Mouse (Mus musculus): Measurements from ENCODE around the gene Hmg20b. TPM values are rescaled to one million over a fixed set of nuclear protein-coding genes. Genes with fewer than 3 reads are reported as not detected.

The Hmg20b gene
- total and polyA plus RNA-seq, 3 experiments, result 7.9 to 39.6 (median 18.7) TPM

GRCm38 (mm10) chr10:81395865-81396264 lies 45.6 kb upstream of the Hmg20b start:
- in situ Hi-C loops (cut with MboI; ENCODE audit: low pct_ligation_motif_present, low pct_unique_long_range_greater_than_20kb, low sequenced_read_pairs), result no loop called here
- H3K27me3 ChIP-seq (replicated peaks), result no peaks in the 10 kb centered on the region
- no peak for DNase-seq (ENCODE audit: extremely low read depth)
- no peaks in the 10 kb centered on the region for H3K9me3 ChIP-seq (replicated peaks; ENCODE audit: low read length)
- TF ChIP-seq SMC3 (IDR thresholded peaks at IDR 0.05; ENCODE audit: low read depth, low read length), result no peak
- TF ChIP-seq E2F4 (IDR thresholded peaks at IDR 0.05; ENCODE audit: insufficient replicate concordance, low read depth, low read length), result no peak
- TF ChIP-seq ZKSCAN1 (IDR thresholded peaks at IDR 0.05; ENCODE audit: borderline replicate concordance, low read depth, low read length), result no peak
- TF ChIP-seq ZC3H11A (IDR thresholded peaks at IDR 0.05; ENCODE audit: low read depth, low read length), result no peak
- no peak for TF ChIP-seq TCF12 (IDR thresholded peaks at IDR 0.05; ENCODE audit: low read depth, low read length)
- TF ChIP-seq TBP (conservative IDR thresholded peaks at IDR 0.05; ENCODE audit: low read depth, low read length), result no peak
- TF ChIP-seq PAX5 (IDR thresholded peaks at IDR 0.05; ENCODE audit: low read length), result no peak
- no peak for TF ChIP-seq HCFC1 (IDR thresholded peaks at IDR 0.05; ENCODE audit: low read depth, low read length)
- H3K4me1 ChIP-seq (ENCODE audit: control insufficient read depth in 1 of 2, insufficient read depth in 2 of 2), result no peaks in the 10 kb centered on the region
- H3K4me2 ChIP-seq (ENCODE audit: insufficient read depth, low read depth, poor library complexity, severe bottlenecking), result no peak overlapping the region
- no peak overlapping the region for H3K4me3 ChIP-seq (replicated peaks in 1 of 3; ENCODE audit: low read depth in 2 of 3, low read length in 2 of 3, poor library complexity in 1 of 3)
- no peak overlapping the region for H3K9ac ChIP-seq (ENCODE audit: insufficient read depth, low read depth)
- H3K79me2 ChIP-seq (replicated peaks; ENCODE audit: control insufficient read depth, extremely low read depth, insufficient read depth, poor library complexity, severe bottlenecking), result no peaks in the 10 kb centered on the region
- no peak overlapping the region for H3K27ac ChIP-seq (ENCODE audit: insufficient read depth, low read depth)
- dilution Hi-C loops (cut with MboI; ENCODE audit: extremely low pct_ligation_motif_present, extremely low pct_unique_long_range_greater_than_20kb, low sequenced_read_pairs), result no loop called here
- peaks cover 28 to 50% of the 10 kb centered on the region in 2 experiments for H3K36me3 ChIP-seq (replicated peaks in 1 of 2; ENCODE audit: control insufficient read depth in 1 of 2, insufficient read depth in 1 of 2, low read length in 1 of 2)

- Histone ChIP-seq H3K9ac (ENCODE audit: insufficient read depth, low read depth) (no peak overlapping the region), H3K27ac (ENCODE audit: insufficient read depth, low read depth) (no peak overlapping the region), H3K36me3 (replicated peaks in 1 of 2; ENCODE audit: control insufficient read depth in 1 of 2, insufficient read depth in 1 of 2, low read length in 1 of 2) (peaks cover 29 to 50% of the 10 kb centered on the region in 2 experiments), H3K9me3 (replicated peaks; ENCODE audit: low read length) (no peaks in the 10 kb centered on the region), H3K4me1 (ENCODE audit: control insufficient read depth in 1 of 2, insufficient read depth in 2 of 2) (no peaks in the 10 kb centered on the region), H3K4me3 (replicated peaks in 1 of 3; ENCODE audit: low read depth in 2 of 3, low read length in 2 of 3, poor library complexity in 1 of 3) (no peak overlapping the region), H3K79me2 (replicated peaks; ENCODE audit: control insufficient read depth, extremely low read depth, insufficient read depth, poor library complexity, severe bottlenecking) (no peaks in the 10 kb centered on the region), H3K4me2 (ENCODE audit: insufficient read depth, low read depth, poor library complexity, severe bottlenecking) (no peak overlapping the region), H3K27me3 (replicated peaks) (no peaks in the 10 kb centered on the region)
- DNase-seq (ENCODE audit: extremely low read depth), result peak; percentile 69
- dilution Hi-C loops (cut with MboI; ENCODE audit: extremely low pct_ligation_motif_present, extremely low pct_unique_long_range_greater_than_20kb, low sequenced_read_pairs) (no loop called here), in situ Hi-C loops (cut with MboI; ENCODE audit: low pct_ligation_motif_present, low pct_unique_long_range_greater_than_20kb, low sequenced_read_pairs) (no loop called here)
- TF ChIP-seq RAD21 (IDR thresholded peaks at IDR 0.05; ENCODE audit: low read depth, low read length), result peak; percentile 81
- TF ChIP-seq RCOR1 (conservative IDR thresholded peaks at IDR 0.05; ENCODE audit: low read depth, low read length), result no peak
- peak; percentile 91 to 99 for TF ChIP-seq CTCF (conservative IDR thresholded peaks at IDR 0.05 in 1 of 2, IDR thresholded peaks at IDR 0.05 in 1 of 2; ENCODE audit: low read depth in 2 of 2, low read length in 2 of 2)
- TF ChIP-seq CHD1 (IDR thresholded peaks at IDR 0.05; ENCODE audit: low read depth, low read length), result no peak
- peak; percentile 97 for TF ChIP-seq SMC3 (IDR thresholded peaks at IDR 0.05; ENCODE audit: low read depth, low read length)
- peak; percentile 14; the same call in 1 of the 2 replicates for TF ChIP-seq IRF4 (IDR thresholded peaks at IDR 0.05; ENCODE audit: low read depth, low read length)
- TF ChIP-seq ZC3H11A (IDR thresholded peaks at IDR 0.05; ENCODE audit: low read depth, low read length), result peak; percentile 15; the same call in 1 of the 2 replicates
- TF ChIP-seq BHLHE40 (IDR thresholded peaks at IDR 0.05; ENCODE audit: low read depth, low read length), result no peak
- no peak; the same call in 1 of the 2 replicates for TF ChIP-seq POLR2A (IDR thresholded peaks at IDR 0.05; ENCODE audit: low read depth, low read length)
Observed at GRCm38 (mm10) chr10:81395127-81395526, 44.8 kb upstream of the Hmg20b start.
